Mouse (Mus musculus): ENCODE results near the gene Wfdc6b.
"Not testable (repeated sequence)": the region's sequence is repeated elsewhere in the genome, so short reads cannot be mapped to it uniquely, and the experiment has no call there.

The Wfdc6b gene

DNA sequence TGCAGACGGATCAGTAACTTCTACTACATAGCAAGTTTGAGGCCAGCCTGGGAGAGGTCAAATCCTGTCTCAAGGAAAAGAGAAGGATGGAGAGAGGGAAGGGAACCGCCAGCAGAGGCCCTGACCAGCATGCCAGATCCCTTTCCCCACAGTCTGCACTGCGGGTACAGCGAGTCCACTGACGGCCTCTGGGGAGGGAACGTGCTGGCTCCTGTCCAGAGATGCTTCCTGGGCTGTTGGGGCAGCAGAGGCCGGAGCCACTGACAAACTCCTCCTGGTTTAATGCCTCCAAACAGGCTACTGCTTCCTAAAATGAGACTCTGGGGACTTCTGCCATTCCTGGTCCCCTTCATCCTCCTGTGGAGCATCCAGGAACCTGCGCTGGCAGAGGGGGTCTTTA, at the start of gene Wfdc6b, which contains the start of gene Wfdc8:
Gene Wfdc6b, plus strand, starts transcription at position 52 of the 400 bp plus-strand sequence.
Gene Wfdc8, minus strand, starts transcription at position 156 of the 400 bp plus-strand sequence.
- DNase-seq (ENCODE audit: low read depth, low spot score) = not testable (repeated sequence)

DNA sequence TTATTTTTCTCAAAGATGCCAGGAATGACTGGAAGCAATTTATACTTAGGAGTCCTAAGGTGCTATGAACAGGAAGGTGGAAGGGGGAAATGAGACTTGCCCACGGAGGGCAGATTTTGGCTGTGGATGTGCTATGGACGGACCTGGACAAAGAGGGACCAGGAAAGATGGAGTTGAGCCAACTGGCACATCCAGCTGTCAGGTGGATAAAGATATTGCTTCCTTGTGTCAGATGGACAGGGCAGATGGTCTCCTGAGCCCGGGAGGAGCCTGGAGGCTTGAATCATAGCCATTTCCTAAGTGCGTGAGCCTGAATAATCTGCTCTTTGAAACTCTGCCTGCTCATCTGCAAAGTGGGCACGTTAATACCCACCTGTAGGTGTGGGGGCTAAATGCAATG, 49.0 kb upstream of the Wfdc6b start:
- DNase-seq (ENCODE audit: low read depth, low spot score) = no peak

GRCm38 (mm10) chr2:164566997-164567396, 46.3 kb upstream of the Wfdc6b start:
- peak; percentile 37 for DNase-seq (ENCODE audit: low read depth, low spot score)

DNA sequence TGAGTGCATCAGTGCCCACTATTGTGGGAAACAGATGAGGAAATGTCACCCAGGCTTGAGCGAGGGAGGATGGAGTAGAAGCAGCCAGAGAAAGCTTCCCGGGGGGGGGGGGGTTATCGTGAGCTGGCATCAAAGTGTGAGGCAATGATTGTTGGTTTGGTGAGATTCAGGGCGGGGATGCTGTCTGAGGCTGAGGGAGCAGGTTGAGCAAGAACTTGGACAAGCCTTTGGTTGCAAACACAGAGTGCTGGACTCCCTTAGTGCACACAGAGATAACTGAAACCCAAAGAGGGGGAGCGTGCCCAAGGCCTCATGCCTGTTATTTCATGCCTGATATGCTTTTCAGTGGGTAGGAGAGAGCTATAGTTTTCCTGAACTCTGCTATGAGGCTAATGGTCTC, 45.9 kb upstream of the Wfdc6b start:
- no peak for DNase-seq (ENCODE audit: low read depth, low spot score)

DNA sequence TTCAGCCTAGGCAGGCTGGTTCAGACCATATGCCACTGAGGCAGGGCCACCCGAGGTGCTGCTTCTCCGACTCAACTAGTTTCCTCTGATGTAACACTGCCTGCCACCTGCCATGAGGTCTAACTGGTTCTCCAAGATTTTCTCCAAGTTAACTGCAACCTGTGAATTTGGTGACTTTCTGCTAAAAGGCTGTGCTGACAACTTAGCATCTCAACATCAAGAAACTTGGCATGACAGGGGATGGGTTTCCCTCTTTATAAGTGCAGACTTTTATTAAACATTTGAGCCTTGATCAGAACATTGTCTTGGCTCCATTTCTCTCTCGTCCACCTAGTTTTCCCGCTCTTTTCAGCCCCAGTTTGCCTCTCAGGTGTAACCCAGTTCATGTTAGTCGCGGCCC, 40.0 kb upstream of the Wfdc6b start, which contains the start of gene Spint3:
Gene Spint3, minus strand, starts transcription at position 101 of the 400 bp plus-strand sequence.
- not testable (repeated sequence) for DNase-seq (ENCODE audit: low read depth, low spot score)

- DNase-seq (ENCODE audit: low read depth, low spot score) = not testable (repeated sequence)
Observed at GRCm38 (mm10) chr2:164585025-164585725, 28.1 kb upstream of the Wfdc6b start, which contains the start of gene Wfdc6a. Gene Wfdc6a (minus strand): TSS chr2:164585447.

- peak; percentile 71 for DNase-seq (ENCODE audit: low read depth, low spot score)
Observed at GRCm38 (mm10) chr2:164592014-164592413, 21.3 kb upstream of the Wfdc6b start.

GRCm38 (mm10) chr2:164593494-164593893, 19.8 kb upstream of the Wfdc6b start, which contains the start of gene Eppin:
Gene Eppin (minus strand): TSS chr2:164593594.
- no peak for DNase-seq (ENCODE audit: low read depth, low spot score)

DNA sequence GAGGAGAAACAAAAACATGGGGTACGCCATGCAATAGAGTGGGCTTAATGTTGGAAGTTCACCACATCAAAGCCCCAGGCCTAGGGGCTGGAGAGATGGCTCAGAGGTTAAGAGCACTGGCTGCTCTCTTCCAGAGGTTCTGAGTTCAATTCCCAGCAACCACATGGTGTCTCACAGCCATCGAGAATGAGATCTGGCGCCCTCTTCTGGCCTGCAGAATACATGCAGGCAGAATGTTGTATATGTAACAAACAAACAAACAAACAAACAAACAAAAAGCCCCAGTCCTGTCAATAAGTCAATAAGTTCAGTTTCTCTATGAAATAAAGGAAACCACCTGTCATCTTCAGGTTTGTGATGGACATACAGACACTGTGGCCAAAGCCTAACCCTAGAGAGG, 13.1 kb upstream of the Wfdc6b start:
- DNase-seq (ENCODE audit: low read depth, low spot score) = no peak

DNA sequence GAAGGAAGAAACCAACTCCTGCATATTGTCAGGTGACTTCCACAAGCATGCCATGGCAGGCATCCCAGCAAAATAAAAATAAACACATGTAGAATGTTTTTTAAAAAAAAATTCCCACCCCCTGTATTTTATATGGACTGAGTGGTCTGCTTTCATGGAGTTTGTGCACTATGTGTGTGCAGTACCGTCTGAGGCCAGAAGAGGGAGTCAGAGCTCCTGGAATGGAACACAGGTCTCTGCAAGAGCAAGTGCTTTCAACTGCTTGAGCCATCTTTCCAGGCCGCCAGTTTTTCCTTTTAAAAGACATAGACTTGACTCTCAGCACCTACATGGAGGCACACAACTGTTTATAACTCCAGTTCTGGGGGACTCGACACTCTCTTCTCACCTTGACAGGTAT, 9.8 kb upstream of the Wfdc6b start:
- DNase-seq (ENCODE audit: low read depth, low spot score) = peak; percentile 75

GRCm38 (mm10) chr2:164604411-164604810, 8.9 kb upstream of the Wfdc6b start:
- DNase-seq (ENCODE audit: low read depth, low spot score) = no peak

DNA sequence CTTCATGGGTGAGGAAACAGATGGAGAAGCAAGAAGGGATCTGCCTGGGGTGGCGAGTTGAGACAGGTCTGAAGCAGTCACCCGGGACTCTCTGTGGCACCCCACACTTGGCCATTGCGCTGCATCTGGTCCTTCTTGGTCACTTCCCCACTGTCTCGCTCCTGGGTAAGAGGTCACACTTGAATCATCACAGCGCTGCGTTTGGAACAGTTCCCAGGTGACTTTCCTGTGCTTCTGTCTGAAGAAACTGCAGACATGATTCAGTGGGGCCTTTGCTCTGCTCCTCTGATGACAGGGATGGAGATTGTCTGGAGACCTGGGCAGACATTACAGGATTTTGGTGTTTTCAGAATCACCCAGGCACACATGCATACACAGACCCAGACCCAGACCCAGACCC, 4.5 kb upstream of the Wfdc6b start:
- DNase-seq (ENCODE audit: low read depth, low spot score) = no peak

GRCm38 (mm10) chr2:164615386-164615785, 2.1 kb downstream of the Wfdc6b start:
- DNase-seq (ENCODE audit: low read depth, low spot score) = no peak

DNA sequence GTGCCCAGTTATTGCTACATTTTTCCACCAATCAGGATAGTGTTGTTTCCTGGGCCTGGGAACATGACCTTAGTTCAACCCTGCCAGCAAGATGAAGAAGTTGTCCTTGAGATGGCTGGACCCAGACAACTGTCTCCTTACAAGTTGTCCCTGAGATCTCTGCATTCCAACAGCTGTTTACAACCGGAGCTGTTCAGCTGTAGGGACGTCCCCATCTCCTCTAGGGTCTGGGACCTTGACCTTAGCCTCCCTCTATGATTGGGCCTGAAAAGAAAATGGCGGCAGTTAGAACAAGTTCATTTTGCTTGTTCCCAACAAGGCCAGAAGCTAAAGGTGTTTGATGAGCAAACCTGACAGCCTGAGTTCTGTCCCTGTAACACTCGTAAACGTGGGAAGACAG, 5.7 kb downstream of the Wfdc6b start:
- DNase-seq (ENCODE audit: low read depth, low spot score) = no peak

DNA sequence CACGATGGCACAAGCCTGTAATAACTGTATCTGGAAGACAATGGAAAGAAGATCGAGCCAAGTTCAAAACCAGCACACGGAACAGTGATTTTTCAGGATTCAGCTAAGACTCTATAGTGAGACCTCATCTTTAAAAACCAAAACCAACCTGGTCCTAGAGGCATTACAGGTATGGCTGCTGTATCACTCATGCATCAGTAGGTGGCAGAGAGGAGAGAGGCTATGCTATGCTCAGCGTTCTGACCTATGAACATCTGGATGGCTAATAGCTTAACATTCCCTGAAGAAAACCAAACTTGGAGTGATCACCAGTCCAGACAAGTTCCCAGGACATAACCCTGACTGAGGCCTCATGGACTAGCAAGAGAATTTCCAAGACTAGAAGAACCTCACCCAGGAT, 8.5 kb downstream of the Wfdc6b start:
- no peak for DNase-seq (ENCODE audit: low read depth, low spot score)

- DNase-seq (ENCODE audit: low read depth, low spot score) = peak; percentile 70
Observed at GRCm38 (mm10) chr2:164635266-164635665, 21.9 kb downstream of the Wfdc6b start.

DNA sequence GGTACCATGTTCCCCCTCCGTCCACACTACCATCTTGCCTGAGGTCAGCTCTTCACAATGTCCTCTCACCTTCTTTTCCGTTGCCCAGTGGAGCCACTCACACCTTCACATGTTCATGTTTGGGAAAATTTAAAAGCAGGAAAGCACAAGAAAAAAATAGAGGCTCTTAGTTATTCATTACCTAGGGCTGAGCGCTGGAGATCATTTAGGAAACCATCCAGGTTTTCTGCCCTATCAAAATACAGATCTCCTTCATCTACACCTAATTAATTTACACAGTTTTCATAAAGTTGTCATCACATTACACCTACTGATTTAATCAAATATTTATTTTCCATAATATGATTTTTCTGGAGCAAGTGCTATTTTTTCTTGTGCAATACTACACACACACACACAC, 25.4 kb downstream of the Wfdc6b start, which contains the start of gene Wfdc16:
Gene Wfdc16, minus strand, starts transcription at position 101 of the 400 bp plus-strand sequence.
- DNase-seq (ENCODE audit: low read depth, low spot score) = no peak

DNA sequence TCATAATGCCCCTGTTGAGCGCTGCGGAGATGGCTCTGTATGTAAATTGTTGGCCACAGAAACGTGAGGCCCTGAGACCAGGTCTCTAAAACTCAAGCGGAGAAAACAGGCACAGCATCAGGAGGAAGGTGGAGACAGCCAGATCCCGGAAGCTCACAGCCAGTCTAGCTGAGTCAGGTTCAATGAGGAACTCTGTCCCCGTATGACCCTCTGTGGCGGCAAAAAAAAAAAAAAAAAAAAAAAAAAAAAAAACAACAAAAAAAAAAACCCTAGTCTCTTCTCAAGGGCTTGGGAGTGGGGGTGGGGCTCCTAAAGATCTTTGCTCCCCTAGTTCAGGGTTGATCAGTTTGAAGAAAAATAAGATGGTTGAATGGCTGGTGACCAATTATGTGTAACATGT, 27.8 kb downstream of the Wfdc6b start:
- DNase-seq (ENCODE audit: low read depth, low spot score) = peak; percentile 80

DNA sequence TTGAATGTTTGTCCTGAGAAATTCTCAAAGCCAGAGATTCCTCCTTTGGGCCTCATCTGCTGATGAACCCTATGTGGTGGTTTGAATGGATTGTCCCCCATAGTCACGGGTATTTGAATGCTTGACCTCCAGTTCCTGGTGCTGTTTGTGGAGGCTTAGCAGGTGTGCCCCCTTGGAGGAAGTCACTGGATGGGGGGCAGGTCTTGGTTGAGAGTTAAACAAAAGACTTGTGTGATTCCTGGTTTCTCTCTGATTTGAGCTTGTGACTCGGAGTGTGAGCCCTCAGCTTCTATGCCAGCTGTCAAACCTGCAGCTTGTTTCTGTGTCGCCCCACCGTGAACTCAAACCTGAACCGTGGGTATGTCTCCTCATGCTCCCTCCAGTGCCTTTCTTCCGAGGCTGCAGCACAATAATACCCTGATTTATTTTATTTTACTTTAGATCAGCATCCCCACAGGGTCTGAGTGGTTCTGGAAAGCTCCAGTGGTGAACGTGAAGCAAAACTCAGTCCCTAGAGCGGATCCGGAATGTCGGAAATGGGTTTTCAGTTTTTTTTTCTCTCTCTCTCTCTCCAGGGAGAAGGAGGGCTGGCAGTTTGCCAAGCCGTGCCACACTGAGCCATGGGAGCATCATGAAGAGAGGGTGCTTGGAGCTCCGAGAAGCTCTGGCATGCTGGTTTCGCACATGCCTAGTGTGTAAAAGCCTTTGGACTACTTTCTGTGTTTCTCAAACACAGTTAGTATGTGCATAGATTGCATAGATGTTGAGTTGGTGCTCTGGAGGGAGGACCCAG, 28.8 kb downstream of the Wfdc6b start:
- DNase-seq (ENCODE audit: low read depth, low spot score) = peak; percentile 59

DNA sequence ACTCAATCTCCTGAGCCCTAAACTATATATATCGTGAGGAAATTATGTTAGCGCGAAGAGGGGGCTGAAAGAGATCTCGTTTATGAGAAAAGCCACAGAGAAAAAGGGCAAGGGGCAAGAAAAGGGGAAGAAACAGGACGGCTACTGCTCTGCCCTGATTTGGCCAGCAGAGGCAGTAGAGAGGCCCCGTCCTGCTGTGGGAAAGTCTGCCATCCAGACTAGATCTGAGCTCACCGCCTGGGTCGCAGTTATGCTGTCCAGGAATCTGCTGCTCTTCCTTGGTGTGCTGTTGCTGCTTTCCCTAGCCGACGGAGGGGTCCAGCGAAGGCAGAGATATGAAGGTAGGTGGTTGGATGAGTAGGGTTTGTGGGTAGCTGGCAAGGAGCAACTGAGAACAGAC, 42.5 kb downstream of the Wfdc6b start, which contains the start of gene Wfdc10:
Gene Wfdc10, plus strand, starts transcription at position 189 of the 400 bp plus-strand sequence.
- DNase-seq (ENCODE audit: low read depth, low spot score) = peak; percentile 82

DNA sequence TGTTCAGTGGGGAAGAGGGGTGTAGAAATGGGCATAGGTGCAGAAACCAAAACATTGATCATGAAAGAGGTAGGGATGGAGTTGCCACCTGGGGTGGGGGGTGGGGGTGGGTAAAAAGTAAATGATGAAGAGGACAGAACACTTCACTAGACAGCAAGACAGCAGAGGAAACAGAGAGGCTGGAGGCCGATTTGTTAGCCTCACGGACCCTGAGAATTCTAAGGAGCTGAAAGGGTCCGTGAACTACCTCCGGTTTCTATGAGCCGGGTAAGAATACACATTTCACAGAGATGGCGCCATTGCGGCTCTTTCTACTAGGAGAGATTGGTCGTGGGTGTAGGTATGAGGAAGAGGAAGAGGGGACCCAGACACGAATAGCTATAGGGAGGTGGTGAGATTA, 43.2 kb downstream of the Wfdc6b start, which contains the start of gene Wfdc9:
Gene Wfdc9, minus strand, starts transcription at position 101 of the 400 bp plus-strand sequence.
- no peak for DNase-seq (ENCODE audit: low read depth, low spot score)

GRCm38 (mm10) chr2:164664851-164665250, 51.5 kb downstream of the Wfdc6b start:
- no peak for DNase-seq (ENCODE audit: low read depth, low spot score)
